Mouse (Mus musculus) kidney, adult 11 months (tissue): ENCODE results near the gene Tom1l2.

ENCODE experiments used
- DNase-seq: peaks from one replicate; pipeline ENCODE4 v3.0.0; 2022

The Tom1l2 gene

DNA sequence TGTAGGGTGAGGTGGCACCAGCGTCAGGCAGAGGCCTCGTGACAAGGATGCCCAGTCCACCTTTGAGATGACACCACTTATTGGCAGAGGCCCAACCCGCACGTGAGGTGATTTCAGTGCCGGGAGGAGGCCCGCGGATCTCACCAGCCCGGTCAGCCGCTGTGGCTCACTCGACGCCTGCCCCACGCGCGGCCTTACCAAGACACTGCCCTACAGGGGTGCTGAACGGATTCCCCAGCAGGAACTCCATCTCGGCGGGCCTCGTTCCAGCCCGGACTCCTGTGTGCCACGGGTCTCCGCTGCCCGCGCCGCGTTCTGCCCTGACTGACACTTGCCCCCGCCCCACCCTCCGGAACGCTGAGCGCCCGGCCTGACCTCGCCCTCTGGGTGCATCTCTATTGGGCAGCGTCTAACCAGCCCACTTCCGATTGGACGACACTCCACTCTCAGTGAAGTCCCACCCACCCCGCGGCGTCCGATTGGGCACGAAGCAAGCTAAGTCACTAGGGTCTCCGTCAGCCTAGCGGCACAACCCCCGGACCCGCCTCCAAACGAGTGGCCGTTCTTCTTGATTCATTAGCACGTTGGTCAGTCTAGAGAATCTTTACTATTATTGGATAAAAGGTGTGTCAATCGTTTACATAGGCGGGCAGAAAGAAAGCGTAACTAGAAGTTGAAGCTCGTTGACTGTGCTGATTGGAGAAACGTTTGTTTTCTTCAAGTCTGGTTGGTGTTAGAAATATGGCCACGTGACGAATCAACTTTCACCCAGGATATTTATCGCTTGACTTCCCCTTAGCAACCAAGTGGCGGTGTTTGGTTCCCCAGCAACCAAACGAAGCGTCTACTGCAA, at the start of gene Tom1l2, which contains the start of gene Drc3:
TSS of gene Tom1l2 (minus strand) at position 347 of the 853 bp plus-strand sequence.
TSS of gene Drc3 (plus strand) at position 771 of the 853 bp plus-strand sequence.
- peak; percentile 100 for DNase-seq

DNA sequence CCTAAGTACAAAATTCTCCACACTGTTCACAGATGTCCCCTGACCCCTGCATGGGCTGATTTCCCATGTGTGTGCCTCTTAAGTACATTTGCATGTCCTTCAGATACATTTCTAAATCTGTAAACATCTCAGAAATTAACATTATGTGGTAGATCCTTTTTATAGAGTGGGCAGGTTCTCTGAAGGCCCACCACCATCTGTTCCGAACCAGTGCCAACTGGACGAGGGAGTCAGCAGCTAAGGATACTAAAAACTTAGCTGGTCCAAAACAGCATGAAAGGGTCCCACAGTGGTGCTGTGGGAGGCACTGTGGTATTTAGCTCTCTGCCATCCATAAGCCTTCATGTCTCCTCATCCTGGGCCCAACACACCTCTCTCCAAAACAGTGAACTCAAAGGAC, 44.5 kb upstream of the Tom1l2 start:
- DNase-seq: no peak

DNA sequence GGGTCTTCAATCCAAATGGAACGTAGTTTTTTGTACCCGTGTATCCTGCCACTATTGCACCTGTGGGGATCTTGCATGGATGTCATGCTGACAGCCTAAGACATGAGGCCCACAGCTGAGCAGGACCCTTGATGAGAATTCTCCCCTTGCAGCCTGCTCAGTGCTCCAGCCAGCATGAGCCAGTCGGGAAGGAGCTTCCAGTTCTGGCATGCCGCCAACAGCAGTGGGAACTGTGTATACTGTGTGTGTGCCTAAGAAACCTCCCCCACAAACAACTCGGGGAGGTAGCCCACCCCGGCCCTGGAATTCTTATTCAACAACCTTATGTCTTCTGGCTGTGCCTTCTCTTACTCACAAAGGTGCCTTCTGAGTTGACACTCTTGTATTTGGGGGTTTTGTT, 43.8 kb upstream of the Tom1l2 start:
- no peak for DNase-seq

DNA sequence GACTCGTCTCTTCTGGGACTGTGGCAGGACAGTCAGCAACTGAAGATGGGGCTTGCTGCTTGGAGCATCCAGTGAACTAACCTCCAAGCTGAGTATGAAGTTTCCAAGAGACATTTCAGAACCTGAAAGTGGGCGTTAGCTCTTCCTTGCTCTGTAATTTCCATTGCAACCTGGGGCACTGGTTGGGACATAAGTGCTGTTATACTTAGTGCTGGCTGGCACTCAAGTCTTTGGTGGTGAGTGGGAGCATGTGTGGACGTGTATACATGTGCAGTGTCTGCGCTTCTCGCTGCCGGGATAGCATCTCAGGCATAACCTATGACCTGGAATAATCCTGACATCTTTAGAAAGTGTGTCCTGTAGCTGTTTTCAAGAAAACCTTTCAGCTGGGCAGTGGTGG, 38.6 kb upstream of the Tom1l2 start:
- DNase-seq: no peak

DNA sequence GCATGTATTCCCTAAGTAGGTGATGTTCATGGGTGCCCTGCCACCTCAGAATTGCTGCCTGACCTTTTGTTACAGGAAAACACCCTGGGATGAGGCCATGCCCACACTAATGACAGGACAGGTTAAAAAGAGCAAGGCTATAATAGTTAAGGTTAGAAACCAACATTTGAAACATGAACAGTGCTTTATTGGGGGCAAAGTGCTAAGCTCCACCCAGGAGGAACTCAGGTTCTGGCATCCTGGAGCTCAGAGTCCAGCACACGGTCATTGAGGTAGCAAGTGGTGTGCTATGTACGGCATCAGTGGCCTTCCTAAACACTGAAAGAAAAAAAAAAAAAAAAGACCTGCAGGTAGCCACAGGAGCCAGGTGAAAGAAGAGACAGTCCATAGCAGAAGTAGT, 35.2 kb upstream of the Tom1l2 start:
- peak; percentile 7 for DNase-seq

DNA sequence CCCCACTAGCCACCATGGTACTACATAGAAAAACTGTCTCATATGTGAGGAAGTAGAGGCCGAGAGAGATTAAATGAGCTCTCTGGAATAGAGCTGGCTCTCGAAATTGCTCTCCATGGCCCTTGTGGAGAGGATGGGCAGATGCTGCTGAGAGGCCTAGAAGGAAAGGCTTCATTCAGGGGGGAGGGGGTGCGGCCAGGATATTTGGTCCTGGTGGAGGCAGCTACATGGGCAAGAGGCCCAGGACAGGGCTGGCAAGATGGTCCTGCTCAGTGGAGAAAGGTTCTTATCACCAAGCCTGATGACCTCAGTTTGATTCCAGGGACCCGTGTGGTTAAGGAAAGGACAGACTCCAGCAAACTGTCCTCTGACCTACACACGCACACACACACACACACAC, 33.2 kb upstream of the Tom1l2 start:
- DNase-seq: no peak

DNA sequence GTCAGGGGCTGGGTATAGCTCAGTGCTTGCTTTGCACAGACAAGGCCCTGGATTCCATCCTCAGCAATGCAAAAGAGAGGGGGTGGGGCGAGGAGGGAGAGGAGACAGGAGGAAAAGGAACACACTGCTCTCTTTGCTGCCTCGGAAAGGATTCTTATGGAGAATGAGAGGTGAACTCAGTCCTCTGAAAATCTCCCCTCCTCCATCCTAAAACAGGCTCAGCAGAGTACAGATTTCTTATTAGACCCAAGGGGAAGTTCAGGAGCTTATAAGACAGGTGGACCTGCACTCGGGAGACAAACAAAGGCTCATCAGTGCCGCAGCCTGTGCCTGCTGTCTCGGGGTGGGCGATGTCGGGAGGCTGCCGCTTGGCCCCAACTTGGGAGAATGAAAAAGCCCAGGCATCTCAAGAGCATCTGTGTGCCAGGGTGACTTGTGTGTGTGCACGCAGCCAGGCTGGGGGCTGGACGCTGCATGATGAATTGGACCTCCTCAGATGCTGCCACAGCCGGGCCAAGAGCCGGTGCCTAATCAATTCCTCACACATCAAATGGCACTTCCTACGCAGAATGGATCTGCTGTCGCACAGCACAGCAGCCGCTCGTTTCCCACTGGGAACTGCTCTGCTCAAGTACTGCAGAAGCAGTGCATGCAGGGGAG, 32.2 kb upstream of the Tom1l2 start:
- DNase-seq: no peak

DNA sequence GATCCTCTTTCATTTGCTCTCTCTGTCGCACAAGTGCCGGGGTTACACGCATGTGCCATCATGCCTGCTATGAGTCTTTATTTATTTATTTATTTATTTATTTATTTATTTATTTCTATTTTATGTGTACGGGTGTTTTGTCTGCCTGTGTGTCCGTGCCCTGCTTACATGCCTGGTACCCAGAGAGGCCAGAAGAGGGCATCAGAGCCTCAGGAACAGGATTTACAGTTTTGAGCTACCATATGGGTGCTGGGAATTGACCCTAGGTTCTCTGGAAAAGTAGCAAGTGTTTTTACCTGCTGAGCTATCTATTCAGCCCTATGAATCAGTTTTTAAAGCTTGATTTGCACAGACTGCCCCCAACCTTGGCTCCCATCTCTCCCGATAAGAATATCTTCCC, 30.8 kb upstream of the Tom1l2 start:
- DNase-seq: no peak

DNA sequence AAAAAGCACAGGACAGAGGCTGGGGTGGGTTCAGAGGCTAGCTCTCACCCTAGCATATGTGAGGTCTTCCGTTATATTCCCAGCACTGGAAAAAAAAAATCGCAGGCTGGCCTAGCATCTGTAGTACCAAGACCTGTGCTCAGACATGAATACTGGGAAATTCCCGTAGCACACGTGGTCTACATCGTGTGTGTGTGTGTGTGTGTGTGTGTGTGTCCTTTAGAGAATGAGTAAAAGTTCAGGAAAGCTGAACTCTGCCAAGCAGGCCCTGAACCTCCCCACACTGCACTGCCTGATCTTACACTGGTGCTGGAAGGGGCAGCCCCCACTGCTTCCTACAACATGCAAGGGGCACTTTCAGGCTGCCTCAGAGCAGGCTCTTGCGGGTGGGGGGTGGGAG, 21.8 kb upstream of the Tom1l2 start:
- no peak for DNase-seq

DNA sequence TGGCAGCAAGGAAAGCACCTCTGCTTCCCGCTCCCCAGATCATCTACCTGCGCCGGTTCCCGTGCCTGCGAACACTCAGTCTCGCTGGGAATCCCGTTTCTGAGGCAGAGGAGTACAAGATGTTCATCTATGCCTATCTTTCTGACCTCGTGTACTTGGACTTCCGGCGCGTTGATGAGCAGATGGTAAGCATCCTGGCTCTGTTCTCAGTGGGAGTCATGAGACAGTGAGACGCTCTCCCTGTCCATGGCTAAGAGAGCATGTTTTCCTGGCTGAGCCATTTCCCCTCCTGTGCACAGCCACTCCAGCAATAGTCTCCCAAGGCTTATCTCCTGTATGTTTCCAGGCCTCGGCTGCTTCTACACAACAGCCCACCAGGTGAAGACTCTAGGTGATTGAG, 17.7 kb upstream of the Tom1l2 start:
- no peak for DNase-seq

DNA sequence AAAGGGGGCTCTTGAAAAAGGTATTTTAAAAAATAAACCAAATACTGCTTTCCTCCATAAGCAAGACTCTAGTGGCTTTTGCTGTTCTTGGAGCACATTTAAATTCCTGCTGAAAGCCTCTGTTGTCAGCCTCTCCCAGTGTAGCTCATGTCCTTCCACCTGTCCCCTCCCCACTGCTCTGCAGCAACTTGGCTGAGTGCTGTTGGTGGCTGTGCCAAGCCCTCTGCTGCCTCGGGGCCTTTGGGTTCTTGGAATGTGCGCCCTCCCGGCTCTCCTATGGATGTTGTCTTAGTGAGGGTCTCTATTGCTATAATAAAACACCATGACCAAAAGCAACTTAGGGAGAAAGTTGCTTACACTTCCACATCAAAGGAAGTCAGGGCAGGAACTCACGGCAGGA, 16.7 kb upstream of the Tom1l2 start:
- DNase-seq: no peak

DNA sequence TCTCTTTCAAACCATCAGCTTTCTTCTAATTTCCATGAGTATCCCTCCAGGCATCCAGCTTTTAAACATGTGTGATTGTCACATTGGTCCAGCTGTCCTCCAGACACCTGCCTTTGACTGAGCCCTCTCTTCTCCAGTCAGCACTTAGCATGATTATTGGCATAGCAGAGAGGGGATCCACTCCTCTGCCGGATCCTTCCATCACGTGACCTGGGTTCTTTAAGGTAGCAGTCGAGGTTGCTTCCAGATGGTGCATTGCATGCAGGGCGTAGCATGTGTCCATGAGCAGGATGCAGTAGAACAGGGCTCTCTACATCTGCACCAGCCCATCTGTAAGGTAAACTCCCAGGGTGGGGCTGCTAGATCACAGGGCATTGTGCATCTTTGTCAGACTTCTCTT, 16.2 kb upstream of the Tom1l2 start:
- no peak for DNase-seq

DNA sequence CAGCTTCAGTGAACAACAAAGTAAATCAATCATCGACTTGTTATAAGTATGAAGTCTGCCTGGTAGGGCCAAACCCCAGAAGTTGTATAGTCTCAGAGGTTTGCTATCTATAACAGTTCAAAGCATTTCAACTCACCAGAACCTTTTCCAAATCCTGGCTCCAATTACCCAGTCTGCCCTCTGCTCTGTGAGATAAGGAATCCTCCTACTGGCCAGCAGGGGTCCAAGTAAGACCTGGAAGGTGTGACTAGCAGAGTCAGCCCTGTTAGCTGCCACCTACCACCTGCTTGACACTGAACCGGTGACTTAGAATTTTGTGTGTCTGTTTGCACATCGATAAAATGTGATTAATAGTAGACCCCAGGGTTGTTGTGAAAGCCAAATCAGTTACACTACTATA, 14.6 kb upstream of the Tom1l2 start:
- no peak for DNase-seq

DNA sequence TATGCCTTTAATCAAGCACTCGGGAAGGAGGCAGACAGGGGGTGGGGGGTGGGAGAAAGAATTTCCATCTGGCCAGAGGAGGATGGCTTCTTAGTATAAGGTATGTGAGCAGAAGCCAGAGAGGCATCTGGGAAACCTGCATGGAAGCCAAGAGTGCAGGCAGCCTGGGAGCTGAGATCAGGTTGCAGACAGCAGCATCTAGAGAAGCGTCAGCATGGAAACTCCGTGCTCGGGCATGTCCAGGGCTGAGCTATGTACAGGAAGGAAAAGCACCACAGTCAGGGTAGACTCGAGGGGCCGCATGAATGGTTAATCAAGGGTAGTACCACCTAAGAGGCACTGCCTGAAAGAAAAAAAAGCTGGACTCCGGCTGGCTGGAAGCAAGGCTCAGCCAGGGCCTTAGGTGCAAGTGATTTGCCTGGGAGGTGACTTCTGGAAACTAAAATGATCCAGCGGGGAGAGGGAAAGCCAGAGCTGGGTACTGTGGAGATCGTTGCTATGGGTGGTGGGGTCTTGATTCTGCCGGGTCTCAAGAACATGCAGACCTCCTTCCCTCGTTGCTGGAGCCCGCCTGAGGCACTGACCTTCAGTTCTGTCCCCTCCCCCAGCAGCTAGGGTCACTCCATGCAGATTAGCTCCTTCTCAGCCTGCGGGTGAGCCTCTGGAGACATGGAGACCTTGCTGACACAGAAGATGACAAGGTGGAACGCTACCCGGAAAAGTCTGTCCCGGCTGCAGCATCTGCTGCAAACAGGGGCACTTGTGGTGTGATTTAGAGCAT, 13.7 kb upstream of the Tom1l2 start:
- no peak for DNase-seq

DNA sequence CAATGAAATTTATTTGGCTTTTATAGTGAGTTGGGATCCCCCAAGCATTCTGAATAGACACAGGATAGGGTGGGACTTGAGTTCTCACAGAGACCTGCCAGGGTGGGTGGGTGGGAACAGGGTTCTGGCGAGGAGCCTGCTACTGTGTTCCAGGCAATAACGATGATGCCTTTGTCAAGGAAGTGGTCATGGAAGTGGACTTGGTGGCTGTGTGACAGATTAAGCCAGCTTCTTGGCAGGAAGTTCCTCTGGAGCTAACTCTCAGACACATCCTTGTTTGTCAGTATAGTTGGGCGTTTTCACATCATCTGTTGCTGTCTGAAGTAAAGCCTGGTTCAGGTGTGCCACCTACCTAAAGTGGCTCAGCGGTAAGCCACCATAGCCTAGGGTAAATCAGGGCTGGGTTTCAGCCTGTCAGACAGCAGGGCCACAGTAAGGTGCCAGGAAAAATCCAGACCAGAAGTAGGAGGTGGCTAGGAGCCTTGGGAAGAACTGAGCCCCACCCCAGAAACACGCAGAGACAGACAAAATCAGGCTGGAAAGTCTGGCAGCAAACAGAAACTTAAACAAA, 8.0 kb upstream of the Tom1l2 start:
- peak; percentile 43 for DNase-seq

DNA sequence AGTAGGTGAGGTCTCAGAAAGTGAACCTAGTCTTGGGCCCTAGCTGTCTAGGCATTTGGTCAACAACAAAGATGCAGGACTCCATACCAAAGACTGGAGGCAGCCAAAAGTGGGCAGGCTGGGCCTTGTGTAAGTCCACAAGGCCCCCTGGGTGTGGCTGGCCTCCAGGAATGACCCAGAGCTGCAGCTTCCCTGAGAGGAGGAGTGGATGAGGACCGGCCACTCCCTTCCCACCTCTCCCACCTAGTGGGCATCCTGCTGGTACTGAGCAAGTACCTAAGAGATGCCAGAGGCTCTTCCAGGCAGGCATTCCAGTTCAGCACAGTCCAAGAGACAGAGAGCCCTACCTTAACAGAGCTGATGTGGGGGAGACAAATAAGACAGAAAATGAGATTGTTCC, 7.2 kb upstream of the Tom1l2 start:
- no peak for DNase-seq

DNA sequence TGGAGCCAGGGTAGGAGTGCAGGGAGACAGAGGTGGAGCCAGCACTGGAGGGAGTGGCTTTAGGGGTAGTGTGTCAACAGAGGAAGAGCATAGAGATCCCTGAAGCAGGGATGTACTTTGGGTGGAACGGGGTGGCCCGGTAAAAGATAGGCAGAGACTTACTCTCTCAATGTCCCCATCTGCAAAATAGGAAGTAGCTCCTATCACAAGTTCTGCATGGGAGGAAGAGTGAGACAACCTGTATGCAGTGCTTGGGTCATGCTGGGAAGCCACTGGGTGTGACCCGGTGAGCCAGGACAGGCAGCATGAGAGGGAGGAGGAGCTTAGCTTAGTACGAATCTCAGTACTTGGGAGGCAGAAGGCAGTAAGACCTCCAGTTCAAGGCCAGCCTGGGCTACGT, 6.4 kb upstream of the Tom1l2 start:
- no peak for DNase-seq

DNA sequence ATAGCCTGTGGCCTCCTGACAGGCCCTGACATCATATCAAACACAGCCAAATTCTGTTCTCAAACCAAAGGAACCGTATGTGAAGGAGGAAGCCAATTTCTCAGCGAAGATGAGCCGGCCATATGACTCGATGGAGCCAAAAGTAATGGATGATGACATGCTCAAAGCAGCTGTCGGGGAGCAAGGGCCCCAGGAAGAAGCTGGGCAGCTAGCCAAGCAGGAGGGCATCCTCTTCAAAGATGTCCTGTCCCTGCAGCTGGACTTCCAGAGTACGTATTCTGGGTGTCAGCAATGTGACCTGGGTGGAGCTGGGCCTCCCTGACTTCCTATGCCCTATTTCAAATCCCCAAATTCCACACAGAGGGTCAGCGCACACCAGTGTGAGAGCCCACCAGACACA, 5.8 kb upstream of the Tom1l2 start:
- no peak for DNase-seq

DNA sequence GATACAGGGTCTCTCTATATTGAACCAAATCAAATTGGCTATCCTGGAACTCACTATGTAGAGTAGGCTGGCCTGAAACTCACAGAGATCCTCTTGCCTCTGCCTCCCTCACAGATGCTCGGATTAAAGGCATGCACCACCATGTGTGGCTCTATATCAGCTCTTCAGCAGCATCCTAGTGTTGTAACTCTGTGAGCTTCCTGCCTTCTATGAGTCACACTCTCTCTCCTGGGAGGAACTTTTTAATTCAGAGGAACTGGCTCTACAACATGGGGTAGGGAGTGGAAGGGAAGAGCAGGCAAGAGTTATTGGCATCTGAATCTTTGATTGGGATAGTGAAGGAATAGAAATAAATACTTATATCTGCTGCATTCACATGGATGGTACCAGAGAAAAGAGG, 4.4 kb upstream of the Tom1l2 start:
- DNase-seq: no peak

DNA sequence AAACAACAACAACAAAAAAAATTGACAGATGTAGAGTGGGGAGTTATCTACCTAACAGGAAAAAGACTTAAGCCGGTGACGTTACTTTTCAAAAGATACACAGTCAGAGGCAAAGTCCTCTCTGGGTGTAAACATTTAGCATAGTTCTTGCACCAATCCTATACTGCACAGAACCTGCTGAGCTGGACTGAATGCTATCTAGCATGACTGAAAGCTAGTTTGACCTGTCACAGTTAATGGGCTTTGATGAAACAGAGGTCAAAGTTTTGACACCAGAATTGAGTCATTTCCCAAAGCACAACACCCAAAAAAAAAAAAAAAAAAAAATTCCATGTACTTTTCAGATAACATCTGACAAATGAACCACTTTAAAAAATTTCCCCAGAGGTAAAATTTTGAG, 3.2 kb upstream of the Tom1l2 start:
- DNase-seq: no peak

DNA sequence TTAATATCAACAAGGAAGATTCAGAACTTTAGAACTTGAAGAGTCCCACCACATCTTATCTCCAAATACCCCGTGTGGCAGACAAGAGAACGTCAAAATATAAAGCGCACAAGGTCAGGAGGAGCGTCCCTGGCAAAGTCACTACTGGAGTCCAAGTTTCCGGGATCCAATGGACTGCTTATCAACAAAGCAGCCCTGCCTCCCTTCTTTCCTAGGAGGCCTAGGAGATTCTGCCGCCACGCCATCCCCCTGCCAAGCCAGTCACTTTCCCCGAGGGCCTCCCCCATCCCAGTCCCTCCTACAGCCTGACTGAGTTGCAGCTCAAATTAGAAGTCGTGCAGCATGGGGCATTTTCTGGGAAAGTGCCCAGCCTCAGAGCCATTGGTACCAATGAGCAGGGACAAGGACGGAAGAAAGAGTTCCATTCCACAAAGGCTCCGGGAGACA, 757 bp downstream of the Tom1l2 start:
- DNase-seq: peak; percentile 47

DNA sequence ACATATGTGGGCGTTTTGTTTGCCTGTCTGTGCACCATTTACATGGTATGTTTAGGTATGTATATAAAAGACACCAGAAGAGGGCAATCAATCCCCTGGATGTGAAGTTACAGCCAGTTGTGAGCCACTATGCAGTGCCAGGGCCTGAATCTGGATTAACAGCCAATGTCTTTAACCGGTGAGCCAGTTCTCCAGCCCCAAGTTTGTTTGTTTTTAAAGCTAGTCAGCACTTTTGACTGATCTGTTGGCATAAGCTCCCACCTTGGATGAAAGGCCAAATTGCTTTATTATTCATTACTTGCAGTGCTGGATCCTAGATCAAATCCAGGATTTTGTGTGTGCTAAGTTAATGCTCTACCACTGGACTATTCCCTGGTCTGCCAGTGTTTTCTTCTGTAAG, 1.3 kb downstream of the Tom1l2 start:
- peak; percentile 65 for DNase-seq

DNA sequence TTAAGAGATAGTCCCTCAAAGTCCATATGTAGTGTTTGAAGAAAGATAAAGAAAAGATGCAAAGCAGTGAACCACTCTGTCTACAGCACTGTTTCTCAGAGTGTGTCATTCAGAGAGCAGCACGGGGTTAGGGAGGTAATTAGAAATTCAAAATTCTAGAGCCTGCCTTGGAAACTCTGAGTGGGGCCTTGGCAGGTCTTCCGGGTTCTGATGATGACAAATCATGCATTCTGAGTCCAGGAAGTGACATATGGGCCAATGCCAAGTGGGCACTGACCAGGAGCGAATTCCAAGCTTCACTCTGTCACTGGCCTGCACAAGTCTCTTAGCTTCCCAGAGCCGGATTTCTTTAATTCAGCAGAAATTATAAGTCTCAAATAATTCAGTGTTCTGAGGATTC, 6.2 kb downstream of the Tom1l2 start:
- peak; percentile 76 for DNase-seq
